Mouse (Mus musculus) E14TG2a.4 (cell line): ENCODE results near the gene Brd4.

Source experiments
- H3K27me3 ChIP-seq: 2 replicates; pipeline ENCODE4 v1.6.1; 2014; ENCODE audit warnings: low read length, control low read depth; ENCODE audit not compliant: insufficient read depth
- H3K36me3 ChIP-seq: 2 replicates; pipeline ENCODE4 v1.6.1; 2014; ENCODE audit warnings: low read length, control low read depth; ENCODE audit not compliant: insufficient read depth
- H3K4me1 ChIP-seq: replicated peaks from 2 replicates; pipeline ENCODE4 v1.6.1; 2014; ENCODE audit warnings: low read depth, low read length, control low read depth
- H3K4me3 ChIP-seq: replicated peaks from 2 replicates; pipeline ENCODE4 v1.5.1; 2014; ENCODE audit warnings: mild to moderate bottlenecking, low read length
- H3K9me3 ChIP-seq: 2 replicates; pipeline ENCODE4 v1.6.1; 2014; ENCODE audit warnings: low read length, control low read depth
- CTCF ChIP-seq: conservative IDR thresholded peaks from 2 replicates; pipeline ENCODE4 v1.5.1; 2014; ENCODE audit warnings: low read length
- NANOG ChIP-seq: IDR thresholded peaks from 2 replicates; pipeline ENCODE4 v1.6.1; 2014; ENCODE audit warnings: borderline replicate concordance, low read length, mixed read lengths
- POU5F1 ChIP-seq: IDR thresholded peaks from 2 replicates; pipeline ENCODE4 v1.6.1; 2014; ENCODE audit warnings: low read length, borderline replicate concordance

Brd4 gene

GRCm38 (mm10) chr17:32183017-32183416, 101.5 kb downstream of the Brd4 start:
- H3K9me3 ChIP-seq, result no peaks in the 10 kb centered on the region
- H3K36me3 ChIP-seq, result no peaks in the 10 kb centered on the region
- peaks cover 46% of the 10 kb centered on the region for H3K27me3 ChIP-seq
- peaks cover 20% of the 10 kb centered on the region for H3K4me1 ChIP-seq
- no peak overlapping the region for H3K4me3 ChIP-seq
- TF ChIP-seq POU5F1 (no peak), NANOG (no peak), CTCF (no peak)

GRCm38 (mm10) chr17:32179621-32180491, 104.7 kb downstream of the Brd4 start:
- TF ChIP-seq CTCF, result no peak
- TF ChIP-seq POU5F1, result no peak
- TF ChIP-seq NANOG, result no peak
- no peaks in the 10 kb centered on the region for H3K36me3 ChIP-seq
- peaks cover 24% of the 10 kb centered on the region for H3K27me3 ChIP-seq
- no peak overlapping the region for H3K4me3 ChIP-seq
- no peaks in the 10 kb centered on the region for H3K9me3 ChIP-seq
- peaks cover 20% of the 10 kb centered on the region for H3K4me1 ChIP-seq

GRCm38 (mm10) chr17:32176919-32177318, 107.6 kb downstream of the Brd4 start:
- Histone ChIP-seq H3K9me3 (no peaks in the 10 kb centered on the region), H3K4me1 (peaks cover 14% of the 10 kb centered on the region), H3K36me3 (no peaks in the 10 kb centered on the region), H3K27me3 (peaks cover 28% of the 10 kb centered on the region), H3K4me3 (no peak overlapping the region)
- TF ChIP-seq POU5F1 (no peak), NANOG (no peak), CTCF (no peak)

GRCm38 (mm10) chr17:32173166-32173565, 111.4 kb downstream of the Brd4 start:
- TF ChIP-seq CTCF, result no peak
- TF ChIP-seq NANOG, result no peak
- no peak for TF ChIP-seq POU5F1
- H3K27me3 ChIP-seq, result peaks cover 26% of the 10 kb centered on the region
- no peaks in the 10 kb centered on the region for H3K36me3 ChIP-seq
- no peaks in the 10 kb centered on the region for H3K9me3 ChIP-seq
- H3K4me1 ChIP-seq, result peaks cover 9% of the 10 kb centered on the region
- H3K4me3 ChIP-seq, result no peak overlapping the region

- Histone ChIP-seq H3K27me3 (peaks cover 29% of the 10 kb centered on the region), H3K36me3 (no peaks in the 10 kb centered on the region)
- TF ChIP-seq CTCF (no peak), POU5F1 (no peak), NANOG (no peak)
These were observed 112.0 kb downstream of the Brd4 start for GRCm38 (mm10) chr17:32172485-32172884.

GRCm38 (mm10) chr17:32169518-32170225, 114.8 kb downstream of the Brd4 start:
- Histone ChIP-seq H3K36me3 (no peaks in the 10 kb centered on the region), H3K4me1 (peaks cover 28% of the 10 kb centered on the region), H3K27me3 (peaks cover 25% of the 10 kb centered on the region), H3K9me3 (no peaks in the 10 kb centered on the region), H3K4me3 (no peak overlapping the region)
- TF ChIP-seq POU5F1 (no peak), CTCF (no peak), NANOG (no peak)

More at GRCm38 (mm10) chr17:32172485-32172884, 112.0 kb downstream of the Brd4 start:
- H3K9me3 ChIP-seq, result no peaks in the 10 kb centered on the region
- H3K4me3 ChIP-seq, result no peak overlapping the region
- H3K4me1 ChIP-seq, result peaks cover 11% of the 10 kb centered on the region

GRCm38 (mm10) chr17:32166687-32167086, 117.8 kb downstream of the Brd4 start, which contains the start of gene Notch3:
TSS of gene Notch3 (minus strand) at chr17:32166852.
- peaks cover 49% of the 10 kb centered on the region for H3K4me1 ChIP-seq
- H3K4me3 ChIP-seq, result peak within 1 kb of the TSS; percentile 87
- no peak for TF ChIP-seq NANOG
- no peak for TF ChIP-seq CTCF
- TF ChIP-seq POU5F1, result no peak
- peaks cover 46% of the 10 kb centered on the region for H3K27me3 ChIP-seq
- no peaks in the 10 kb centered on the region for H3K9me3 ChIP-seq
- peaks cover 6% of the 10 kb centered on the region; the same call in 1 of the 2 replicates for H3K36me3 ChIP-seq
